Mouse (Mus musculus) monocyte, adult 2 months (primary cell): ENCODE results near the gene Olfr522.

Source experiments
- DNase-seq, 2 experiments: peaks; one replicate each; pipeline ENCODE4 v3.0.0; 2022; ENCODE audit warnings: low spot score in 2 of 2, low read depth in 1 of 2

The Olfr522 gene

GRCm38 (mm10) chr7:140164664-140165063, at the start of gene Olfr522:
TSS of gene Olfr522 (minus strand) at chr7:140164764.
- DNase-seq: no peak

GRCm38 (mm10) chr7:140213841-140214240, 49.3 kb upstream of the Olfr522 start:
- no peak for DNase-seq

GRCm38 (mm10) chr7:140208677-140209076, 44.1 kb upstream of the Olfr522 start:
- DNase-seq: no peak

GRCm38 (mm10) chr7:140208153-140208552, 43.6 kb upstream of the Olfr522 start:
- DNase-seq: no peak

GRCm38 (mm10) chr7:140206904-140207303, 42.3 kb upstream of the Olfr522 start:
- DNase-seq: no peak

GRCm38 (mm10) chr7:140205864-140206263, 41.3 kb upstream of the Olfr522 start, which contains the start of gene Olfr524:
TSS of gene Olfr524 (minus strand) at chr7:140205964.
- DNase-seq: no peak

GRCm38 (mm10) chr7:140201090-140201489, 36.5 kb upstream of the Olfr522 start:
- no peak for DNase-seq

- DNase-seq: no peak
Measured at GRCm38 (mm10) chr7:140196002-140196401, 31.4 kb upstream of the Olfr522 start.

- DNase-seq: no peak
Measured at GRCm38 (mm10) chr7:140194031-140194430, 29.5 kb upstream of the Olfr522 start.

- DNase-seq: no peak
Measured at GRCm38 (mm10) chr7:140192851-140193250, 28.3 kb upstream of the Olfr522 start.

GRCm38 (mm10) chr7:140192445-140192844, 27.9 kb upstream of the Olfr522 start:
- no peak for DNase-seq

GRCm38 (mm10) chr7:140190435-140190834, 25.9 kb upstream of the Olfr522 start:
- no peak for DNase-seq

GRCm38 (mm10) chr7:140188391-140189328, 24.1 kb upstream of the Olfr522 start:
- no peak for DNase-seq

- no peak for DNase-seq
Measured at GRCm38 (mm10) chr7:140187721-140188390, 23.3 kb upstream of the Olfr522 start.

GRCm38 (mm10) chr7:140186646-140187620, 22.4 kb upstream of the Olfr522 start:
- no peak for DNase-seq

GRCm38 (mm10) chr7:140184206-140184605, 19.6 kb upstream of the Olfr522 start:
- DNase-seq: no peak

- DNase-seq: no peak
Measured at GRCm38 (mm10) chr7:140180692-140181091, 16.1 kb upstream of the Olfr522 start.

GRCm38 (mm10) chr7:140179176-140179575, 14.6 kb upstream of the Olfr522 start:
- DNase-seq: no peak

GRCm38 (mm10) chr7:140172936-140173335, 8.4 kb upstream of the Olfr522 start, which contains the start of gene Olfr523:
TSS of gene Olfr523 (plus strand) at chr7:140173217.
- DNase-seq: no peak

- DNase-seq: no peak
Measured at GRCm38 (mm10) chr7:140170863-140171262, 6.3 kb upstream of the Olfr522 start.

- no peak for DNase-seq
Measured at GRCm38 (mm10) chr7:140169386-140169785, 4.8 kb upstream of the Olfr522 start.
